Mouse (Mus musculus): ENCODE results near the gene Tspan5.

- TF ChIP-seq CTCF (IDR thresholded peaks at IDR 0.05; ENCODE audit: low read depth) (no peak), EP300 (IDR thresholded peaks at IDR 0.05; ENCODE audit: low read depth) (no peak)
Observed at GRCm38 (mm10) chr3:138747985-138748384, 6.0 kb downstream of the Tspan5 start.
